Mouse (Mus musculus): ENCODE results near the gene Gns.

DNA sequence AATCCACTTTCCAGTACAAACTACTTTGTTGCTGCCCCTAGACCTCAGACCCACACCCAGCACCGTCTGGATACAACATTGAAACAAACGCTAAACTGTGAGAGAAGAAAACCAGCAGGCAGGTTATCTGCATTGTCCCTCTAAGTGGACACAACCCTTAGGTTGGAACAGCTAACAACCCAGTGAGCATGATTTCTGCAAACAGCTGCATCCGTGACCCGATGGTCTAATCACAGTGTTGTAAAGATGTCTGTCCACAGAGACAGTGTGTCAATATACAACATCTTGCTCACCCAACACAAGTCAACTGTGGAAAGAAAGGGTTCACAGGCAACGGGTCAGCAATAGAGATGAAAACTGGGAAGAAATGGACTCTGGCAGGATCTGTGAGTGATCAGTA is 15.6 kb upstream of the Gns start:
- TF ChIP-seq CTCF (IDR thresholded peaks at IDR 0.05; ENCODE audit: control insufficient read depth, insufficient read depth, low read length) (no peak), POLR2A (IDR thresholded peaks at IDR 0.05; ENCODE audit: borderline replicate concordance, control insufficient read depth, low read depth, low read length) (no peak)
